Mouse (Mus musculus) gastrocnemius, adult 2 months (tissue): ENCODE results near the gene Hecw2. TPM values are rescaled to one million over a fixed set of nuclear protein-coding genes. Genes with fewer than 3 reads are reported as not detected.
A peak's percentile ranks its signal among the peaks of the same experiment; 100 is the strongest.

Source experiments
- DNase-seq: peaks from one replicate; pipeline ENCODE4 v3.0.0; 2022
- H3K27ac ChIP-seq: fragments of 200-600 bp; 2 replicates; pipeline ENCODE4 v1.8.1; 2022; ENCODE audit warnings: mild to moderate bottlenecking
- H3K4me3 ChIP-seq: fragments of 200-600 bp; 2 replicates; pipeline ENCODE4 v1.8.1; 2022; ENCODE audit warnings: mild to moderate bottlenecking, moderate library complexity
- CTCF ChIP-seq: fragments of 200-600 bp; IDR thresholded peaks from 2 replicates; pipeline ENCODE4 v1.8.1; 2022; ENCODE audit warnings: antibody characterized with exemption, mild to moderate bottlenecking, moderate library complexity
- intact Hi-C: fragments of 180-260 bp; cut with DNase I; formaldehyde crosslinking; loops from one replicate; pipeline ENCODE4 v1.15.1; 2025
- total RNA-seq, 2 experiments: library from RNA; stranded (reverse); gene quantifications; 2 replicates each; pipeline ENCODE4 v1.2.3; 2021

Gene Hecw2
- total RNA-seq, 2 experiments from 2014 or later: 5.1 to 7.9 TPM

GRCm38 (mm10) chr1:53823687-53824445 lies 371.1 kb downstream of the Hecw2 start:
- H3K27ac ChIP-seq: peak overlapping the region; percentile 64
- peak; percentile 18 for DNase-seq
- no peak for TF ChIP-seq CTCF
- H3K4me3 ChIP-seq: peak overlapping the region; percentile 55
- intact Hi-C loops: no loop called here

GRCm38 (mm10) chr1:53821983-53822382 lies 373.0 kb downstream of the Hecw2 start:
- no peak for DNase-seq
- TF ChIP-seq CTCF: no peak
- intact Hi-C loops: no loop called here
- Histone ChIP-seq H3K4me3 (no peak overlapping the region), H3K27ac (no peak overlapping the region)

GRCm38 (mm10) chr1:53820041-53820632 lies 374.8 kb downstream of the Hecw2 start:
- Histone ChIP-seq H3K27ac (peak overlapping the region; percentile 56), H3K4me3 (no peak overlapping the region)
- intact Hi-C loops: no loop called here
- no peak for TF ChIP-seq CTCF
- no peak for DNase-seq

- peak overlapping the region; percentile 56 for H3K27ac ChIP-seq
- no peak for TF ChIP-seq CTCF
- intact Hi-C loops: no loop called here
- no peak overlapping the region for H3K4me3 ChIP-seq
- DNase-seq: no peak
Observed at GRCm38 (mm10) chr1:53818072-53818862, 376.7 kb downstream of the Hecw2 start.

GRCm38 (mm10) chr1:53816353-53816752 lies 378.6 kb downstream of the Hecw2 start:
- no peak for DNase-seq
- TF ChIP-seq CTCF: no peak
- intact Hi-C loops: no loop called here
- H3K4me3 ChIP-seq: no peak overlapping the region
- H3K27ac ChIP-seq: no peak overlapping the region

- no peak for TF ChIP-seq CTCF
- peak overlapping the region; percentile 73 for H3K27ac ChIP-seq
- intact Hi-C loops: no loop called here
- no peak overlapping the region for H3K4me3 ChIP-seq
- DNase-seq: peak; percentile 25
Observed at GRCm38 (mm10) chr1:53814077-53814705, 380.8 kb downstream of the Hecw2 start.

GRCm38 (mm10) chr1:53811919-53812318 lies 383.0 kb downstream of the Hecw2 start:
- no peak overlapping the region for H3K27ac ChIP-seq
- TF ChIP-seq CTCF: no peak
- DNase-seq: no peak
- H3K4me3 ChIP-seq: no peak overlapping the region
- intact Hi-C loops: no loop called here

- H3K27ac ChIP-seq: no peak overlapping the region
- intact Hi-C loops: no loop called here
- TF ChIP-seq CTCF: no peak
- no peak overlapping the region for H3K4me3 ChIP-seq
- no peak for DNase-seq
Observed at GRCm38 (mm10) chr1:53808229-53808628, 386.7 kb downstream of the Hecw2 start.

- Histone ChIP-seq H3K4me3 (no peak overlapping the region), H3K27ac (no peak overlapping the region)
- TF ChIP-seq CTCF: no peak
- intact Hi-C loops: no loop called here
- DNase-seq: no peak
Observed at GRCm38 (mm10) chr1:53797811-53798210, 397.2 kb downstream of the Hecw2 start.

GRCm38 (mm10) chr1:53797074-53797473 lies 397.9 kb downstream of the Hecw2 start:
- Histone ChIP-seq H3K27ac (no peak overlapping the region), H3K4me3 (no peak overlapping the region)
- no peak for TF ChIP-seq CTCF
- no peak for DNase-seq
- intact Hi-C loops: no loop called here

- no peak for TF ChIP-seq CTCF
- Histone ChIP-seq H3K4me3 (no peak overlapping the region), H3K27ac (no peak overlapping the region)
- intact Hi-C loops: no loop called here
- DNase-seq: no peak
Observed at GRCm38 (mm10) chr1:53796271-53796670, 398.7 kb downstream of the Hecw2 start.

- intact Hi-C loops: no loop called here
- no peak overlapping the region for H3K4me3 ChIP-seq
- no peak for DNase-seq
- no peak overlapping the region for H3K27ac ChIP-seq
- TF ChIP-seq CTCF: no peak
Observed at GRCm38 (mm10) chr1:53795591-53795990, 399.4 kb downstream of the Hecw2 start.

GRCm38 (mm10) chr1:53795081-53795480 lies 399.9 kb downstream of the Hecw2 start:
- TF ChIP-seq CTCF: no peak
- no peak for DNase-seq
- Histone ChIP-seq H3K4me3 (no peak overlapping the region), H3K27ac (no peak overlapping the region)
- intact Hi-C loops: no loop called here
